Mouse (Mus musculus) cortical plate, adult 2 months (tissue): ENCODE measurements around the gene Gm17175. TPM values are rescaled to one million over a fixed set of nuclear protein-coding genes. Genes with fewer than 3 reads are reported as not detected.
"Not testable (repeated sequence)": the region's sequence is repeated elsewhere in the genome, so short reads cannot be mapped to it uniquely, and the experiment has no call there.

Experiments used
- H3K27ac ChIP-seq: fragments of 200-500 bp; 2 replicates; pipeline ENCODE4 v1.5.1; 2012; ENCODE audit warnings: low read length, control low read depth, inconsistent platforms; ENCODE audit not compliant: insufficient read depth
- H3K4me1 ChIP-seq: fragments of 200-500 bp; 2 replicates; pipeline ENCODE4 v1.6.1; 2011; ENCODE audit warnings: low read length; ENCODE audit not compliant: control insufficient read depth, insufficient read depth
- H3K4me3 ChIP-seq: fragments of 200-500 bp; 2 replicates; pipeline ENCODE4 v1.5.1; 2011; ENCODE audit warnings: mild to moderate bottlenecking, low read length, control low read depth; ENCODE audit not compliant: insufficient read depth
- CTCF ChIP-seq: fragments of 200-500 bp; IDR thresholded peaks from 2 replicates; pipeline ENCODE4 v1.5.1; 2011; ENCODE audit warnings: mild to moderate bottlenecking, control low read depth, low read length; ENCODE audit not compliant: insufficient read depth; ENCODE audit errors: extremely low read depth
- POLR2A ChIP-seq: fragments of 200-500 bp; IDR thresholded peaks from 2 replicates; pipeline ENCODE4 v1.6.1; 2011; ENCODE audit warnings: mild to moderate bottlenecking, low read length, control low read depth; ENCODE audit not compliant: insufficient read depth; ENCODE audit errors: extremely low read depth
- polyA plus RNA-seq: library from polyadenylated mRNA; depleted of rRNA; stranded (reverse); fragments of >200 nt; gene quantifications from 2 replicates; pipeline ENCODE4 v1.2.3, GENCODE M21; 2012; rRNA removed

The Gm17175 gene
- polyA plus RNA-seq = not detected in 2 replicates

GRCm38 (mm10) chr14:51573963-51574362 lies at the start of gene Gm17175:
Gm17175 (minus strand) TSS chr14:51574063.
- not testable (repeated sequence) for H3K27ac ChIP-seq, H3K4me3 ChIP-seq, H3K4me1 ChIP-seq

- TF ChIP-seq CTCF (no peak), POLR2A (no peak)
- H3K4me1 ChIP-seq = no peaks in the 10 kb centered on the region
- H3K27ac ChIP-seq = no peak within 1 kb of the TSS
- no peak within 1 kb of the TSS for H3K4me3 ChIP-seq
Observed at GRCm38 (mm10) chr14:51611210-51611609, 37.3 kb upstream of the Gm17175 start, which contains the start of gene Gm17078. Gm17078 (minus strand) TSS chr14:51611310.

- H3K4me3 ChIP-seq, H3K27ac ChIP-seq, H3K4me1 ChIP-seq: not testable (repeated sequence)
Observed at GRCm38 (mm10) chr14:51592039-51592438, 18.2 kb upstream of the Gm17175 start, which contains the start of gene Gm17174. Gm17174 (minus strand) TSS chr14:51592139.

GRCm38 (mm10) chr14:51552490-51552889 lies 21.4 kb downstream of the Gm17175 start, which contains the start of gene Gm5622:
Gm5622 (plus strand) TSS chr14:51552790.
- TF ChIP-seq CTCF (no peak), POLR2A (no peak)
- Histone ChIP-seq H3K27ac (no peak within 1 kb of the TSS), H3K4me1 (no peaks in the 10 kb centered on the region), H3K4me3 (no peak within 1 kb of the TSS)

Other genes starting within 250 kb of the Gm17175 start
- not detected in 2 replicates for gene Gm7247, start 212.3 kb downstream of the Gm17175 start, polyA plus RNA-seq
- gene Vmn2r88, start 163.2 kb downstream of the Gm17175 start, polyA plus RNA-seq = not detected in 2 replicates
- not detected in 2 replicates for gene Vmn2r89, start 122.2 kb downstream of the Gm17175 start, polyA plus RNA-seq
- not detected in 2 replicates for gene Gm5622, start 21.3 kb downstream of the Gm17175 start, polyA plus RNA-seq
- not detected in 2 replicates for gene Gm17174, start 18.1 kb upstream of the Gm17175 start, polyA plus RNA-seq
- not detected in 2 replicates for gene Gm17078, start 37.2 kb upstream of the Gm17175 start, polyA plus RNA-seq
- gene Gm4181, start 61.6 kb upstream of the Gm17175 start, polyA plus RNA-seq = not detected in 2 replicates
- not detected in 2 replicates for gene Gm17079, start 121.4 kb upstream of the Gm17175 start, polyA plus RNA-seq
- not detected in 2 replicates for gene Gm5800, start 143.1 kb upstream of the Gm17175 start, polyA plus RNA-seq
- not detected in 2 replicates for gene Ang4, start 199.5 kb upstream of the Gm17175 start, polyA plus RNA-seq
- not detected in 2 replicates for gene AY358078, start 226.0 kb upstream of the Gm17175 start, polyA plus RNA-seq